Mouse (Mus musculus) cerebellum, adult 2 months (tissue): Measurements from ENCODE around the gene Fam3c.

Source experiments
- CTCF ChIP-seq: fragments of 200-500 bp; IDR thresholded peaks from 2 replicates; pipeline ENCODE4 v1.5.1; 2011; ENCODE audit warnings: low read depth, mild to moderate bottlenecking, control low read depth, low read length, moderate library complexity, borderline replicate concordance; ENCODE audit not compliant: insufficient read depth
- POLR2A ChIP-seq: fragments of 200-500 bp; IDR thresholded peaks from 2 replicates; pipeline ENCODE4 v1.6.1; 2011; ENCODE audit warnings: low read length, control low read depth, borderline replicate concordance; ENCODE audit not compliant: insufficient read depth

GRCm38 (mm10) chr6:22351551-22351950 is 4.5 kb downstream of the Fam3c start:
- TF ChIP-seq POLR2A (no peak), CTCF (no peak)
